Mouse (Mus musculus) myocyte (in vitro differentiated cells): Measurements from ENCODE around the gene Cbr1. TPM values are rescaled to one million over a fixed set of nuclear protein-coding genes. Genes with fewer than 3 reads are reported as not detected.
"Not testable (repeated sequence)": the region's sequence is repeated elsewhere in the genome, so short reads cannot be mapped to it uniquely, and the experiment has no call there.

Experiments
- H3K27me3 ChIP-seq: one replicate; pipeline ENCODE4 v1.6.1; 2011; ENCODE audit not compliant: control insufficient read depth, insufficient read depth, insufficient read length
- H3K36me3 ChIP-seq: one replicate; pipeline ENCODE4 v1.6.1; 2011; ENCODE audit not compliant: control insufficient read depth, insufficient read depth
- H3K4me2 ChIP-seq: one replicate; pipeline ENCODE4 v1.6.1; 2011; ENCODE audit warnings: low read depth, control low read depth
- H3K4me3 ChIP-seq: one replicate; pipeline ENCODE4 v1.5.1; 2011; ENCODE audit warnings: mild to moderate bottlenecking, control low read depth, moderate library complexity
- H3K79me2 ChIP-seq: one replicate; pipeline ENCODE4 v1.6.1; 2011; ENCODE audit not compliant: control insufficient read depth, insufficient read depth
- H3ac ChIP-seq: one replicate; pipeline ENCODE4 v1.6.1; 2011; ENCODE audit not compliant: control insufficient read depth, insufficient read length
- CEBPB ChIP-seq: IDR thresholded peaks from 2 replicates; pipeline ENCODE4 v1.6.1; 2011; ENCODE audit warnings: mild to moderate bottlenecking, moderate library complexity; ENCODE audit not compliant: poor library complexity, insufficient read depth, severe bottlenecking
- E2F4 ChIP-seq: IDR thresholded peaks from one replicate; pipeline ENCODE4 v1.6.1; 2011; ENCODE audit warnings: mild to moderate bottlenecking, control low read depth, moderate library complexity; ENCODE audit not compliant: insufficient read depth
- MAX ChIP-seq: IDR thresholded peaks from one replicate; pipeline ENCODE4 v1.6.1; 2011; ENCODE audit warnings: low read depth, mild to moderate bottlenecking, control low read depth
- MYOD1 ChIP-seq, 3 experiments: IDR thresholded peaks; one replicate each; pipeline ENCODE4 v1.6.1; 2011; ENCODE audit warnings: control low read depth in 2 of 3, low read depth in 2 of 3, mild to moderate bottlenecking in 2 of 3, moderate library complexity in 1 of 3; ENCODE audit not compliant: insufficient read length in 2 of 3, control insufficient read depth in 1 of 3
- MYOG ChIP-seq, 3 experiments: IDR thresholded peaks; one replicate each; pipeline ENCODE4 v1.6.1; 2011; ENCODE audit warnings: control low read depth in 2 of 3, low read depth in 2 of 3, mild to moderate bottlenecking in 2 of 3; ENCODE audit not compliant: insufficient read length in 2 of 3, control insufficient read depth in 1 of 3, insufficient read depth in 1 of 3
- POLR2A ChIP-seq: IDR thresholded peaks from one replicate; pipeline ENCODE4 v1.6.1; 2011; ENCODE audit warnings: low read depth, mild to moderate bottlenecking, control low read depth, moderate library complexity; ENCODE audit not compliant: insufficient read length
- POLR2AphosphoS2 ChIP-seq: IDR thresholded peaks from one replicate; pipeline ENCODE4 v1.6.1; 2011; ENCODE audit warnings: low read depth, control low read depth; ENCODE audit not compliant: insufficient read length
- REST ChIP-seq: IDR thresholded peaks from one replicate; pipeline ENCODE4 v1.6.1; 2011; ENCODE audit warnings: mild to moderate bottlenecking, control low read depth, moderate library complexity; ENCODE audit not compliant: insufficient read depth, insufficient read length
- SRF ChIP-seq: IDR thresholded peaks from one replicate; pipeline ENCODE4 v1.6.1; 2011; ENCODE audit warnings: low read depth; ENCODE audit not compliant: control insufficient read depth, insufficient read length
- TCF12 ChIP-seq: IDR thresholded peaks from one replicate; pipeline ENCODE4 v1.6.1; 2011; ENCODE audit warnings: mild to moderate bottlenecking, control low read depth; ENCODE audit not compliant: poor library complexity, insufficient read depth, severe bottlenecking
- TCF3 ChIP-seq: IDR thresholded peaks from one replicate; pipeline ENCODE4 v1.6.1; 2011; ENCODE audit warnings: low read depth, control low read depth; ENCODE audit not compliant: insufficient read length
- USF1 ChIP-seq: IDR thresholded peaks from one replicate; pipeline ENCODE4 v1.6.1; 2011; ENCODE audit warnings: low read depth, mild to moderate bottlenecking, control low read depth, moderate library complexity
- polyA plus RNA-seq: library from polyadenylated mRNA; unstranded; fragments of >200 nt; fragmentation: generic; extraction: Trizol; gene quantifications from one replicate; pipeline ENCODE4 v1.2.1, GENCODE M21; 2012; ENCODE audit warnings: missing spikeins

Gene Cbr1
- polyA plus RNA-seq, 1 experiment: 19.9 TPM

DNA sequence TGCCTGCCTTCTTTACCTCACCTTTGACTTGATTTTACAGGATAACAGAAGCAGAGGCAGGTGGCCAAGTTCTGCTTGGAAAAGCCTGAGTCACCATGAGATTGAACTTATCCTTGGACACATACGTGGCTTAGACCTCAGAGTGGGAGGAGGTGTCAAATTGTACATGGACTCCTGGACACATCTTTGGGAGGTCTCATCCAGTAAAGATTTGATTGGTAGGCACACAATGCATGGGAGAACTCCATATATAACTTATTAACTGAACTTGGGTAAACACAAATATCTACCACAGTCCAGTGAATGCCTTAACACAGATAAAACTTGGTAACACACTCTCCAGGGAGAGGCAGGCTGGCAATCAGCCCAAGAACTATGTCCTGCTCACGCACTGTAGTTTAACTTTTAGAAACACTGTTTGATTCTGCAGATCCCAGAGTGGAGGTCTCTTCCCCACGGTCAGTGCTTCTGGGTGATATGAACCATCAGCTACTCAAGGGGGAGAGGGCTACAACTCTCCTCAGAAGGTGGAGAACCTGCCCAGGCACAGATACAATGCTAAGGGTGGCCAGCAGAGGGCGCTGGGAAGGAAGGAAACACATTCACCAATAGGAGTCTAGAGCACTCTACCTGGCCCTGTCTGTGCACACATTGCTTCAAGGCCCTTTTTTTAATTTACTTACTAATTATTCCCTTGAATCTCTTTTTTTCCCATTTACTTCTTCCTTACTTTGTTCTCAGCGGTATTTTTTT is 9.6 kb downstream of the Cbr1 start:
- Histone ChIP-seq H3K36me3 (no peaks in the 10 kb centered on the region), H3K4me2 (no peak overlapping the region), H3K27me3 (no peaks in the 10 kb centered on the region), H3ac (no peak overlapping the region), H3K79me2 (no peaks in the 10 kb centered on the region), H3K4me3 (no peak overlapping the region)
- TF ChIP-seq CEBPB (no peak), USF1 (no peak), REST (no peak), POLR2AphosphoS2 (no peak)

DNA sequence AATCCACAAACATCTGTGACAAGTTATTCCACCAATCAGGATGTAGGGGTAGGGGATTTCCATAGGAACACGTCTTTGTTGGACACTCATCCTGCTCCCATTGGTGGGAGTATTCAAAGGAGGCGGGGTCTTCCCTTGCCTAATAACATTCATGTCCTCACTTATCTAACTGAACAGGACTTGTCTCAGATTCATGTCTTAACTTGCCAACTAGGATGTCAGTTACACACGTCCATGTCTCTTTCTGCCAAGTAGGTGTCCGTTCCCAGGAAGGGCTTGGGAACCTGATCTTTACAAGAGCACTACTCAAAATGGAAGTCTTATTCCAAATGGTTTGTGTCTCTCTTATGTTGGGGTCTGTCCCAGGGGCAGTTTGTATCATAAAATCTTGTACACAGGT is 18.1 kb downstream of the Cbr1 start:
- H3K4me2 ChIP-seq, H3K36me3 ChIP-seq, H3ac ChIP-seq, H3K79me2 ChIP-seq, H3K27me3 ChIP-seq, H3K4me3 ChIP-seq: not testable (repeated sequence)

DNA sequence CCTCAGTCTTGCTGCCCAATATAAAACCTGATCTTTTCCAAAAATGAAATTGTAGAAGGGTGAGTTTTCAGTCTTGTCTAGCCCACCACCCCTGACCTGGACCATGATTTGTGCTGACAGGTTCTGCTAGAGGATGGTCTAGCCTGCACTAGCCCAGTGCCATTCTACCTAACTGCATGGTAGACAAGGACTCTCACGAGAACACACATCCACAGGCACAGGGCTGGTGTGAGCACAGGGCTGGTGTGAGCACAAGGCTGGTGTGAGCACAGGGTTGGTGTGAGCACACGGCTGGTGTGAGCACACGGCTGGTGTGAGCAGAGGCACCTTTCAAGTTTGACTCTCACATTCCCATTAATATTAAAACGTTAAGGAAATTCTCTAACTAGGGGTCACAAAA is 19.0 kb downstream of the Cbr1 start:
- Histone ChIP-seq H3K4me2 (no peak overlapping the region), H3K27me3 (peaks cover 4% of the 10 kb centered on the region), H3ac (no peak overlapping the region), H3K79me2 (no peaks in the 10 kb centered on the region), H3K36me3 (no peaks in the 10 kb centered on the region), H3K4me3 (no peak overlapping the region)
- TF ChIP-seq MYOD1 (IDR thresholded peaks at IDR 0.05; ENCODE audit: control insufficient read depth in 1 of 3, insufficient read length in 2 of 3, low read depth in 2 of 3) (no peak), POLR2A (no peak)

DNA sequence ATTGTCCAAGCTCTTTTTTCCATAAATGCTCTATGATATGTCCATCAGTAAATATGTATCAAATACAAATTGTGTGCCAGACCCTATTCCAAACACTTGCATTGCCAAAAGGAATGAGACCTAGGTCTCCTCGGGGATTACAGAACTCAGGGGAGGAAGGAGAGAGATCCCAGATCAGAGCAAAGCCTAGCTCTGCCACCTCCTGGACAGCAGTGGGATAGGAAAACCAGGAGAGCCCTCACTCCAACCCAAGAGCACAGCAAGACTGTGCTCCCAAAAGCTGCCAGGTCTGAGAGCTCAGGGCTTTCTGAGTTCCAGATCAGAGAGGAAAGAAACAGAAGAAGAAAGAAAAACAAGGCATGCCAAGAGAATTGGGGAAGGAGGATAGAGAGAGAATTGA is 21.1 kb downstream of the Cbr1 start:
- TF ChIP-seq MYOD1 (IDR thresholded peaks at IDR 0.05; ENCODE audit: control insufficient read depth in 1 of 3, insufficient read length in 2 of 3, low read depth in 2 of 3) (no peak), POLR2AphosphoS2 (no peak), POLR2A (no peak), TCF3 (no peak), MAX (no peak), CEBPB (no peak), REST (no peak), MYOG (IDR thresholded peaks at IDR 0.05; ENCODE audit: control insufficient read depth in 1 of 3, insufficient read depth in 1 of 3, insufficient read length in 2 of 3, low read depth in 2 of 3) (no peak), E2F4 (no peak)
- Histone ChIP-seq H3K4me3 (no peak overlapping the region), H3K79me2 (no peaks in the 10 kb centered on the region), H3K27me3 (peaks cover 4% of the 10 kb centered on the region), H3K36me3 (no peaks in the 10 kb centered on the region), H3K4me2 (no peak overlapping the region), H3ac (no peak overlapping the region)

DNA sequence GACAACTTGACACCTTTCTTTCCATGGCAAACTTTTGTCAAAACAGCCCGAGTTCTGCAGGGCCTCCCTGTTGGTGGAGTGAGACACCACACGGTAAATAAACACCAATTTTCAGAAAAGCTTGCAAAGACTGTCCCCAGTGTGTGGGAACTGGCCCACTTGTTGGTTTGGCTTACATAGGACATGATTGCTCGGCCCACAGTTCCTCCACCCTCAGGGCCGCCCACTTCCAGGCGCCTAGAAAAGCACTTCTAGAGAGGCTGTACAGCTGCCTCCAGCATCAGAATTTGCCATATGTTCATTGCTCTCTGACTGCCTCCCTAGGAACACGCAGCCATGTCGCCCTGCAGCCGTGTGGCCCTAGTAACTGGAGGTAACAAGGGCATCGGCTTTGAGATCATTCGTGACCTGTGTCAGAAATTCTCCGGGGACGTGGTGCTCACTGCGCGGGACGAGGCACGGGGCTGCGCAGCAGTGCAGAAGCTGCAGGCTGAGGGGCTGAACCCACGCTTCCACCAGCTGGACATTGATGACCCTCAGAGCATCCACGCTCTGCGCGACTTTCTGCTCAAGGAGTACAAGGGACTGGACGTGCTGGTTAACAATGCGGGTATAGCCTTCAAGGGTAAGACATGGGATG is 22.2 kb downstream of the Cbr1 start, which contains the start of gene Gm5678:
TSS of gene Gm5678 (plus strand) at position 337 of the 640 bp plus-strand sequence.
- no peaks in the 10 kb centered on the region for H3K79me2 ChIP-seq
- H3K36me3 ChIP-seq: no peaks in the 10 kb centered on the region
- no peak within 1 kb of the TSS for H3ac ChIP-seq
- no peak within 1 kb of the TSS for H3K4me3 ChIP-seq
- peaks cover 4% of the 10 kb centered on the region for H3K27me3 ChIP-seq
- no peak within 1 kb of the TSS for H3K4me2 ChIP-seq
- no peak for TF ChIP-seq POLR2A
- TF ChIP-seq POLR2AphosphoS2: no peak
- no peak for TF ChIP-seq TCF3
- TF ChIP-seq MAX: no peak
- TF ChIP-seq USF1: no peak

DNA sequence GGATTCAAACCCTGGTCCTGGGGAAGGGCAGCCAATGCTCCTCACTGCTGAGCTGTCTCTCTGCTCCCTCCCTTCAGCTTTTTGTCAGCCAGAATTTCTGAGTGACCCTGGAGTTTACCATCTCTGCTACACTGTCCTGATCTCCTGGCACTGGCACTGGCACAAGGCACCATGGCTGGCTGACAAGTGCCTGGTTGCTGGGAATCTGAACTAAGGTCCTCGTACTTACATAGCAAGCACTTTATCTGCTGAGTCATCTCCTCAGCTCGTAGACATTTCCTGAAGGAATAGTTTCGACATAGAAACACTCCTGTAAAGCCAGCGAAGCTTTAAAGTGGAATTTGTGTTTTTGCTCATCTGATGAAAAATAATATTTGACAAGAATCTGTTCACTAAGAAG is 38.4 kb downstream of the Cbr1 start:
- no peak overlapping the region for H3K4me2 ChIP-seq
- no peaks in the 10 kb centered on the region for H3K36me3 ChIP-seq
- H3ac ChIP-seq: no peak overlapping the region
- H3K79me2 ChIP-seq: no peaks in the 10 kb centered on the region
- H3K4me3 ChIP-seq: no peak overlapping the region
- H3K27me3 ChIP-seq: no peaks in the 10 kb centered on the region
- TF ChIP-seq POLR2A (no peak), CEBPB (no peak), SRF (no peak), MYOD1 (IDR thresholded peaks at IDR 0.05; ENCODE audit: control insufficient read depth in 1 of 3, insufficient read length in 2 of 3, low read depth in 2 of 3) (no peak), TCF3 (no peak), TCF12 (no peak), MAX (no peak), USF1 (no peak)
